8 mouse cellular contexts compared by ENCODE assay signal in genomic region chr16:28447114-28447455, GRCm38 (mm10).
A peak's percentile ranks its signal among the peaks of the same experiment; 100 is the strongest.
DNase-seq lines count a peak whose midpoint lies in the region; ATAC-seq lines count a peak whose summit lies in the region.

No protein-coding gene starts in this region.

- no peak for DNase-seq in heart, adult 18-20 months
- peak; percentile 75 for DNase-seq in brain, adult 2 months (ENCODE audit: low read depth, low spot score)
- DNase-seq in hindbrain, embryonic 11.5 days (ENCODE audit: low spot score), result no peak
- no peak for DNase-seq in B cell, adult 2 months
- DNase-seq in urinary bladder, adult 2 months (ENCODE audit: low spot score), result no peak
- DNase-seq in layer of hippocampus, adult 18-20 months (ENCODE audit: low spot score in 2 of 2), result no peak

- no peak for ATAC-seq in heart, embryonic 11.5 days (replicated peaks; ENCODE audit: insufficient number of reproducible peaks, low FRiP score, low TSS enrichment)
- peak; percentile 69 for ATAC-seq in hindbrain, embryonic 11.5 days (ENCODE audit: low FRiP score)
- ATAC-seq in midbrain, embryonic 12.5 days (ENCODE audit: low FRiP score, low read depth), result peak; percentile 62

- H3K36me3 ChIP-seq in heart, embryonic 11.5 days (ENCODE audit: control insufficient read depth, insufficient read depth, low read length), result no peaks in the 10 kb centered on the region
- no peaks in the 10 kb centered on the region for H3K36me3 ChIP-seq in hindbrain, embryonic 11.5 days (ENCODE audit: control insufficient read depth, insufficient read depth, low read length)
- no peaks in the 10 kb centered on the region for H3K36me3 ChIP-seq in midbrain, embryonic 12.5 days

- peak overlapping the region; percentile 66 for H3K4me3 ChIP-seq in heart, embryonic 11.5 days (ENCODE audit: low read depth, low read length)
- peak overlapping the region; percentile 70 for H3K4me3 ChIP-seq in hindbrain, embryonic 11.5 days (ENCODE audit: low read depth, low read length)
- H3K4me3 ChIP-seq in midbrain, embryonic 12.5 days, result peak overlapping the region; percentile 63

- WGBS in heart, embryonic 11.5 days (ENCODE audit: insufficient replicate concordance), result 0% methylated on average over 4 of the region's 6 CpGs
- 2% methylated on average over 3 of the region's 6 CpGs for WGBS in hindbrain, embryonic 11.5 days
- WGBS in midbrain, embryonic 12.5 days, result 0% methylated on average over 3 of the region's 6 CpGs

- peak overlapping the region; percentile 61; the same call in 1 of the 2 replicates for H3K9ac ChIP-seq in heart, embryonic 11.5 days (ENCODE audit: low read depth, low read length)
- H3K9ac ChIP-seq in hindbrain, embryonic 11.5 days (ENCODE audit: low read depth, low read length), result peak overlapping the region; percentile 65
- peak overlapping the region; percentile 73 for H3K9ac ChIP-seq in midbrain, embryonic 12.5 days (replicated peaks)

- peaks cover 3% of the 10 kb centered on the region; the same call in 1 of the 2 replicates for H3K4me1 ChIP-seq in heart, embryonic 11.5 days (ENCODE audit: control insufficient read depth, insufficient read depth, low read length)
- no peaks in the 10 kb centered on the region for H3K4me1 ChIP-seq in hindbrain, embryonic 11.5 days (replicated peaks; ENCODE audit: control insufficient read depth, insufficient read depth, low read length)
- peaks cover 12% of the 10 kb centered on the region for H3K4me1 ChIP-seq in midbrain, embryonic 12.5 days

- H3K9me3 ChIP-seq in heart, embryonic 11.5 days (replicated peaks; ENCODE audit: control insufficient read depth, low read length), result no peaks in the 10 kb centered on the region
- H3K9me3 ChIP-seq in hindbrain, embryonic 11.5 days (ENCODE audit: control insufficient read depth, low read length), result no peaks in the 10 kb centered on the region
- H3K9me3 ChIP-seq in midbrain, embryonic 12.5 days, result no peaks in the 10 kb centered on the region

- H3K4me2 ChIP-seq in heart, embryonic 11.5 days, result peak overlapping the region; percentile 99
- peak overlapping the region; percentile 98 for H3K4me2 ChIP-seq in hindbrain, embryonic 11.5 days (replicated peaks; ENCODE audit: low read depth, low read length)
- peak overlapping the region; percentile 95 for H3K4me2 ChIP-seq in midbrain, embryonic 12.5 days (replicated peaks)

- no peak overlapping the region for H3K27ac ChIP-seq in heart, embryonic 11.5 days (ENCODE audit: low read depth, low read length)
- no peak overlapping the region for H3K27ac ChIP-seq in hindbrain, embryonic 11.5 days (ENCODE audit: low read depth, low read length)
- no peak overlapping the region for H3K27ac ChIP-seq in midbrain, embryonic 12.5 days (replicated peaks)

- H3K27me3 ChIP-seq in heart, embryonic 11.5 days (ENCODE audit: control insufficient read depth, insufficient read depth, low read length), result peaks cover 31% of the 10 kb centered on the region
- peaks cover 18% of the 10 kb centered on the region for H3K27me3 ChIP-seq in hindbrain, embryonic 11.5 days (ENCODE audit: control insufficient read depth, insufficient read depth, low read length)
- H3K27me3 ChIP-seq in midbrain, embryonic 12.5 days, result peaks cover 42% of the 10 kb centered on the region
